Mouse (Mus musculus) heart, embryonic 12.5 days (tissue): ENCODE measurements around the gene Man2a1. TPM values are rescaled to one million over a fixed set of nuclear protein-coding genes. Genes with fewer than 3 reads are reported as not detected.

Experiments used
- ATAC-seq: fragments of 200-750 bp; cut with Nextera tagmentation; 2 replicates; pipeline ENCODE4 v1.8.0; 2017; ENCODE audit warnings: moderate TSS enrichment, moderate library complexity; ENCODE audit not compliant: insufficient number of reproducible peaks, low FRiP score
- H3K27ac ChIP-seq: fragments of 300-500 bp; sonication (generic); 2 replicates; pipeline ENCODE4 v1.5.1; 2016; ENCODE audit warnings: mild to moderate bottlenecking, moderate library complexity; ENCODE audit not compliant: poor library complexity, severe bottlenecking
- H3K27me3 ChIP-seq: fragments of 300-500 bp; sonication (generic); replicated peaks from 2 replicates; pipeline ENCODE4 v1.6.1; 2016; ENCODE audit warnings: mild to moderate bottlenecking, moderate library complexity
- H3K36me3 ChIP-seq: fragments of 300-500 bp; sonication (generic); 2 replicates; pipeline ENCODE4 v1.6.1; 2016; ENCODE audit warnings: mild to moderate bottlenecking, moderate library complexity
- H3K4me1 ChIP-seq: fragments of 300-500 bp; sonication (generic); replicated peaks from 2 replicates; pipeline ENCODE4 v1.6.1; 2016; ENCODE audit warnings: mild to moderate bottlenecking
- H3K4me2 ChIP-seq: fragments of 300-500 bp; sonication (generic); 2 replicates; pipeline ENCODE4 v1.6.1; 2016; ENCODE audit warnings: mild to moderate bottlenecking, moderate library complexity
- H3K4me3 ChIP-seq: fragments of 300-500 bp; sonication (generic); 2 replicates; pipeline ENCODE4 v1.5.1; 2016; ENCODE audit warnings: mild to moderate bottlenecking
- H3K9ac ChIP-seq: fragments of 300-500 bp; sonication (generic); 2 replicates; pipeline ENCODE4 v1.6.1; 2016; ENCODE audit warnings: mild to moderate bottlenecking, moderate library complexity
- H3K9me3 ChIP-seq: fragments of 300-500 bp; sonication (generic); replicated peaks from 2 replicates; pipeline ENCODE4 v1.6.1; 2016; ENCODE audit warnings: mild to moderate bottlenecking, moderate library complexity
- WGBS: fragments of 180-500 bp; shearing (Covaris S2); methylation state at CpG from one replicate; pipeline ENCODE4 v1.1.7; 2016; 5-methylcytosine and 5-hydroxymethylcytosine counted together
- polyA plus RNA-seq: library from polyadenylated mRNA; unstranded; fragments of >200 nt; fragmentation: Nextera tagmentation; extraction: Ambion mirVana; gene quantifications from 2 replicates; pipeline ENCODE4 v1.2.1, GENCODE M21; 2016

The Man2a1 gene
- polyA plus RNA-seq, 1 experiment from 2014 or later: 5.3 TPM

DNA sequence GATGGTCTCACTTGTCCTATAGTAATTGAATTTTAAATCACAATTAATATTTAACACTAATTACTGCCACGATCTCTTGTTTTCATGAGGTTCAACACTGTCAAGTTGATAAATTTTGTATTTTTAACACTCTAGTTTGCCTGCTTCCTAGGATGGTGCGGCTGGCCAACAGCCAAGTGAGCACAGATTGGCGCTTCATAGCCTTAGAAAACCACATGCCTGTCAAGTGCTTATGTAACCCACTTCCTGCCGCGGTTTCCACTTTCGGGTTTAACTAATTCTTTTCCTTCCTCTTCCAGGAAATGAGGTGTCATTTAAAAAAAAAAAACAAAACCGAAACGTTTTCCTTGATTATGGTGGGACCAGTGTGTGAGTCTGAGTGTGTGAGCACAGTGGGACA, 20.8 kb upstream of the Man2a1 start:
- WGBS: 54% methylated on average over 8 of the region's 8 CpGs

DNA sequence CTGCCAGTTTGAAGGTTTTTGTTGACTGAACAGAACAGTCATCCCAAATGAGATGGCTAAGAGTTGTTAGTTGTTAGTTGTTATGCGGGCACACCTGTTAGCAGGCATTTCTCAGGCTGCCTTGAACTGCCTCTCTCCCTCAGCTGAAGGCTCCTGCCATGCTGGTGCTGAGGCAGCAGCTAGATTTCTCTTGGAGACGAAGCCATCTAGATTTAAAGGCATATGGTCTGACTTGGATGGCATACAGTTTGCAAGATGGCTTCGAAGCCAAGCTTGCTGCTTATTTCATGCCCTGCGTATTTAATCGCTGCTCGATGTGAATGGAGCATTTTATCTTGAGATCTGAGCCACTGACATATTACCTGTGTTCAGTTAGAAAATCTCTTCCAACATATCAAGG, 19.4 kb upstream of the Man2a1 start:
- WGBS: 86% methylated on average over 6 of the region's 6 CpGs
- no peak overlapping the region for H3K27ac ChIP-seq
- H3K36me3 ChIP-seq: no peaks in the 10 kb centered on the region
- no peaks in the 10 kb centered on the region for H3K27me3 ChIP-seq
- no peak overlapping the region for H3K4me3 ChIP-seq
- no peak overlapping the region for H3K4me2 ChIP-seq
- H3K9ac ChIP-seq: no peak overlapping the region
- H3K9me3 ChIP-seq: no peaks in the 10 kb centered on the region
- no peak for ATAC-seq
- no peaks in the 10 kb centered on the region for H3K4me1 ChIP-seq

More for the DNA sequence above, 20.8 kb upstream of the Man2a1 start:
- H3K9ac ChIP-seq: no peak overlapping the region
- no peaks in the 10 kb centered on the region for H3K27me3 ChIP-seq
- H3K36me3 ChIP-seq: no peaks in the 10 kb centered on the region
- H3K9me3 ChIP-seq: no peaks in the 10 kb centered on the region
- no peak overlapping the region for H3K27ac ChIP-seq
- H3K4me2 ChIP-seq: no peak overlapping the region
- H3K4me3 ChIP-seq: no peak overlapping the region
- ATAC-seq: no peak
- no peaks in the 10 kb centered on the region for H3K4me1 ChIP-seq

DNA sequence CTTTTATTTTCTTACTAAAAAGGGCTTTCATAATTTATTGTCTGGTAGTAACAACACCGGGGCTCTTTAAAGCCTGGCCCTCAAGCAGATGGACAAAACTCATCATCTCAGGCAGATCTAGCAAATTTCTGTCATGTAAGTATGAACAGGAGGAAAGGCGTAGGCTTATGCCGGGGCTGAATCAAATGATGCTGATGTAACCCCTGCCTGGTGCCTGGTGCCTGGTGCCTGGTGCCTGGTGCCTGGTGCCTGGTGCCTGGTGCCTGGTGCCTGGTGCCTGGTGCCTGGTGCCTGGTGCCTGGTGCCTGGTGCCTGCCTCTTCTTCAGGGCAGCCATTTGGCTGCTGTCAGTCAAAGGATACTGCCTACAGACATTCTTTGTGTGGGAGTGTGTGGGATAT, 18.6 kb upstream of the Man2a1 start:
- no peak overlapping the region for H3K4me3 ChIP-seq
- H3K27me3 ChIP-seq: no peaks in the 10 kb centered on the region
- no peaks in the 10 kb centered on the region for H3K36me3 ChIP-seq
- no peaks in the 10 kb centered on the region for H3K9me3 ChIP-seq
- WGBS: 77% methylated on average over 3 of the region's 3 CpGs
- H3K4me2 ChIP-seq: no peak overlapping the region
- no peak for ATAC-seq
- H3K4me1 ChIP-seq: no peaks in the 10 kb centered on the region
- H3K27ac ChIP-seq: no peak overlapping the region
- no peak overlapping the region for H3K9ac ChIP-seq

DNA sequence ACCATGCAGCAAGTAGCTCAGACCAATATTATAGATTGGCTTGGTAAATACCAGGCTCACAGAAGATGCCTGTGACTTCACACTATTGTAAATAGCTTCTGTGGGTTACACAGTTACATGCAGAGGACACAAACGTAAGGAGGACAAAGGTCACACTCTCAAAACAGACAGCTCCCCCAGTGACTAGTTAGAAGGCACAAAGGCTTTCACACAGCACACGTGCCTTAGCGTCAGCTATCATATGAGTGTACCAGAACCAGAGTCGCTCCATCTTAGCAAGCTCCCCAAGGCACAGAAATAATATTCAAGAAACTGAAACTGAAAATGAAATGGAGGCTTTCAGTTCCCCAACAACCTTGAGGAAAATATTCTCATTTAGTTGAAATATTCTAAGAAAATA, 10.1 kb upstream of the Man2a1 start:
- H3K27ac ChIP-seq: no peak overlapping the region
- H3K4me2 ChIP-seq: no peak overlapping the region
- H3K36me3 ChIP-seq: no peaks in the 10 kb centered on the region
- no peaks in the 10 kb centered on the region for H3K27me3 ChIP-seq
- H3K9me3 ChIP-seq: no peaks in the 10 kb centered on the region
- 65% methylated on average over 4 of the region's 4 CpGs for WGBS
- H3K4me3 ChIP-seq: no peak overlapping the region
- H3K4me1 ChIP-seq: no peaks in the 10 kb centered on the region
- ATAC-seq: no peak
- no peak overlapping the region for H3K9ac ChIP-seq

DNA sequence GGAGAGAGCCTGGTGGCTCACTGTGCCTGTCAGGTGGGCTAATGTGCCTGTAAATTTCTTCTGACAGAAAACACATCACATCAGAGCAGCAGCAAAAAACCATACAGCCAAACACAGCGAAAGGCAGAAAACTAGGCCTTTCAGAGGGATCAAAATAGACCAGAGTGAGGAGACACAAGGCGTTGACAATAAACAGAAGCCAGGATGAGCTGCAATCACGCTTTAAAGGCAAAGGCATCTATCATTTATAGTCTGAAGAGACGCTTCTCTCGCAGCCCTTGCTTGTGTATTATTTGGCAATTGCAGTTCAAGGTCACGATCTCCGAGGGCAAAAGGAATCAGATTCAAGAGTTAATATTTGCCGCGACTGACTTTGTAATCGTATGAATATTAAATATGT, 9.2 kb upstream of the Man2a1 start:
- Histone ChIP-seq H3K27ac (no peak overlapping the region), H3K4me1 (no peaks in the 10 kb centered on the region), H3K27me3 (no peaks in the 10 kb centered on the region), H3K4me2 (no peak overlapping the region), H3K4me3 (no peak overlapping the region), H3K9ac (no peak overlapping the region), H3K36me3 (no peaks in the 10 kb centered on the region), H3K9me3 (no peaks in the 10 kb centered on the region)
- 69% methylated on average over 10 of the region's 10 CpGs for WGBS
- ATAC-seq: no peak

DNA sequence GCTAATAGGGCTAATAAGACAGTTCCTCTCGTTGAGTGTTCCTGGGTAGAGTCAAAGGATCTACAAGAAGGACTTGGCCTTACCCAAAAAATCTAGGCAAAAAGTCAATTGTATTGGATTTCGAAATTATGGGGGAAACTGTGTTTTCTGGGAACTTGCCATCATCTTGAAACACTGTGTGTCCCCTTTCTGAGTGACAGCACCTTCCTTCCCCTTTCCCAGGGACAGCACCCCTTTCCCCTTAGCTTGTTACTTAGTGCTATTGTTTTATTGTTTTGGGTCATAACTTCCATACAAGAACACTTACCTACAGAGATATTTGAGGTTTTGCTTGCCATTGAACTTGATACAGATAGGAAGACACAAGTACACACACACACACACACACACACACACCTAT, 8.2 kb upstream of the Man2a1 start:
- Histone ChIP-seq H3K4me3 (no peak overlapping the region), H3K36me3 (no peaks in the 10 kb centered on the region), H3K4me1 (no peaks in the 10 kb centered on the region), H3K4me2 (no peak overlapping the region), H3K27ac (no peak overlapping the region), H3K9me3 (no peaks in the 10 kb centered on the region), H3K9ac (no peak overlapping the region), H3K27me3 (no peaks in the 10 kb centered on the region)
- no peak for ATAC-seq
- WGBS: 84% methylated on average over 2 of the region's 2 CpGs

DNA sequence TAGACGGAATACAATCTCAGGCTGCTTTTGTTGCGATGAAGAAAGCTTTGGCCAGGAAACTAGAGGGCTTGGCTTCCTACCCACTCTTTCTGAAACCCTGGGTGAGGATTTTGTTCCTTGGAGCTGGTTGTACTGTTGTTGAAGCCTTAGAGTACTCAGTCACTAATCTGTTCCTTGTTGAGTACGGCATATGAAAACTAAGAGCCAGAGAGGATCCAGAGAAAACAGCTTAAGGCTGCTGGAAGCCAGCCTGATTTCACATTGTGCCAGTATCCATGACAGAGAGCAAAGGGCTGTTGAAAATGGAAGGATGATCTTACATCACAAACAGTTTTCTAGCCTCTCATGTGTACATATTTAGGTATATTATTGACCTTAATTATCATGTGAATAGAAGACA, 7.7 kb upstream of the Man2a1 start:
- WGBS: 78% methylated on average over 3 of the region's 3 CpGs
- Histone ChIP-seq H3K9me3 (no peaks in the 10 kb centered on the region), H3K4me2 (no peak overlapping the region), H3K4me1 (no peaks in the 10 kb centered on the region), H3K4me3 (no peak overlapping the region), H3K27ac (no peak overlapping the region), H3K36me3 (no peaks in the 10 kb centered on the region), H3K9ac (no peak overlapping the region), H3K27me3 (no peaks in the 10 kb centered on the region)
- no peak for ATAC-seq

DNA sequence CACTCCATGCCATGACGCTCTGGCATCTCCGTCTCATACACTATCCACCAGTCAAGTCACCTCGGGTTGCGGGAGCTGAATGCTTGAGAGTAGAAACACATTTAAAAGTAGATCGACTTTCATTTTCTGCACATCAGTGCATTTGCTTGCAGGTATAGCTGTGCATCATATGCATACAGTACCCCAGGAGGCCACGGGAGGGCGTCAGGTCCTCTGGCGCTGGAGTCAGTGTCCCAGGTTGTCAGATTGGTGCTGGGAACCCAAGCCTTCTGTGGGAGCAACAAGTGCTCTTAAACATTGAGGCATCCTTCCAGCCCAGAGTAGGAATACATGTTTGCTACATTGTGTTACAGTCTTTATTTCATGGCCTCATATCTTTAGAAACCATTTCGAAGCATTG, 2.8 kb upstream of the Man2a1 start:
- H3K4me3 ChIP-seq: no peak overlapping the region
- no peak overlapping the region for H3K9ac ChIP-seq
- H3K9me3 ChIP-seq: no peaks in the 10 kb centered on the region
- peaks cover 10% of the 10 kb centered on the region for H3K4me1 ChIP-seq
- H3K4me2 ChIP-seq: no peak overlapping the region
- H3K27me3 ChIP-seq: 0 out of 2 replicates have a peak, but pooled peaks cover under 1% of the 10 kb centered on the region
- no peak for ATAC-seq
- no peak overlapping the region for H3K27ac ChIP-seq
- WGBS: 80% methylated on average over 9 of the region's 9 CpGs
- no peaks in the 10 kb centered on the region for H3K36me3 ChIP-seq

DNA sequence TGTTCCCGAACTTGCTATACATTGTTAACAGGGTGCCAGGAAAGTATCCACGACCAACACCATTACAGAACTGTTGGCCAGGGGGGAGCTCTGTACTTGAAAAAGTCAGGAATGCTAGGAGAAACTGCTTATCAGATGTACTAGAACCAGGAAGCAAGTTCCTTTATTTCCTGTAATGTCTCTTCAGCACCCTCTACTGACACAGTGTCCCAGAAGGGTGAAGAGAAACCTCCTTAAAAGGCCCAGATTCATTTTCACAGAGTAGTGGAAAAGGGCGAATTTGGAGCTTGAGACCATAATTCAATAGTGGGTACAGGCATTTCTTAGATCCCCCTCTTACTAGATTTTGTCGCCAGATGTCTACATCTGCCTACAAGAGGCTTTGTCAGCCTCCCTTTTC, 620 bp upstream of the Man2a1 start:
- 0 out of 2 replicates have a peak, but pooled peaks cover 6% of the 10 kb centered on the region for H3K27me3 ChIP-seq
- no peaks in the 10 kb centered on the region for H3K36me3 ChIP-seq
- H3K9me3 ChIP-seq: no peaks in the 10 kb centered on the region
- peak overlapping the region; percentile 90 for H3K4me3 ChIP-seq
- no peak for ATAC-seq
- H3K4me1 ChIP-seq: peaks cover 21% of the 10 kb centered on the region
- peak overlapping the region; percentile 88; the same call in 1 of the 2 replicates for H3K9ac ChIP-seq
- H3K4me2 ChIP-seq: peak overlapping the region; percentile 95
- peak overlapping the region; percentile 58; the same call in 1 of the 2 replicates for H3K27ac ChIP-seq
- WGBS: 25% methylated on average over 4 of the region's 4 CpGs

DNA sequence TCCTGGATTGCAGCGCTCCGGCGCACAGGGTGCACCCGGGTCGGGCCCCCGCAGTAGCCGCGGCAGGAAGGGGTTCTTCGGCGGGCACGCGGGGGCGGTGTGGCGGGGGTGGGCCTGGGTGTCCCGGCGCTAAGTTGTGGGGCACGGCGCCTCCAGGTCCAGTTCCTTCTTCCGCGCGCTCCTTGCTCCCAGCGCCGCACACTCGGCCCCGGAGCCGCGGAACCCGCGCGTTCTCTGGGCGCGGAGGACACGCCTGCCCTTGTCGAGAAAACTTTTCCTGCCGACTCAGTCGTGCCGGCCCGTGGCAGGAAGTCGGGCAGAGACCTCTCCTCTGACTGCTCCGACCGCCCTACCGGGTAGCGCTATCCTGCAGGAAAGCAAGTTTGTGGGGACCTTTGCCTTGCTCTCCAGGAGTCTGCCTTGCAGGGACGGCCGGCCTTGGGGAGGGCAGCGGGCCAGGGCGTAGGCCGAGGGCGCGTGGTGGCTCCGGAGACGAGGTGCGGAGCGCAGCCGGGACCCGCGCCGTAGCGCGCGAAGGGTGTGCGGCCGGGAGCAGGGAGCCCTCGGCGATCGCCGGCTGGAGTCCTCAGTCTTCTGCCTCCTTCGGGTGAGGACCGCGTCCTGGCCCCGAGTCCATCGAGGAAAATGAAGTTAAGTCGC, 685 bp downstream of the Man2a1 start:
- H3K9me3 ChIP-seq: no peaks in the 10 kb centered on the region
- peak; percentile 59 for ATAC-seq
- under 1% methylated on average over 73 of the region's 73 CpGs for WGBS

DNA sequence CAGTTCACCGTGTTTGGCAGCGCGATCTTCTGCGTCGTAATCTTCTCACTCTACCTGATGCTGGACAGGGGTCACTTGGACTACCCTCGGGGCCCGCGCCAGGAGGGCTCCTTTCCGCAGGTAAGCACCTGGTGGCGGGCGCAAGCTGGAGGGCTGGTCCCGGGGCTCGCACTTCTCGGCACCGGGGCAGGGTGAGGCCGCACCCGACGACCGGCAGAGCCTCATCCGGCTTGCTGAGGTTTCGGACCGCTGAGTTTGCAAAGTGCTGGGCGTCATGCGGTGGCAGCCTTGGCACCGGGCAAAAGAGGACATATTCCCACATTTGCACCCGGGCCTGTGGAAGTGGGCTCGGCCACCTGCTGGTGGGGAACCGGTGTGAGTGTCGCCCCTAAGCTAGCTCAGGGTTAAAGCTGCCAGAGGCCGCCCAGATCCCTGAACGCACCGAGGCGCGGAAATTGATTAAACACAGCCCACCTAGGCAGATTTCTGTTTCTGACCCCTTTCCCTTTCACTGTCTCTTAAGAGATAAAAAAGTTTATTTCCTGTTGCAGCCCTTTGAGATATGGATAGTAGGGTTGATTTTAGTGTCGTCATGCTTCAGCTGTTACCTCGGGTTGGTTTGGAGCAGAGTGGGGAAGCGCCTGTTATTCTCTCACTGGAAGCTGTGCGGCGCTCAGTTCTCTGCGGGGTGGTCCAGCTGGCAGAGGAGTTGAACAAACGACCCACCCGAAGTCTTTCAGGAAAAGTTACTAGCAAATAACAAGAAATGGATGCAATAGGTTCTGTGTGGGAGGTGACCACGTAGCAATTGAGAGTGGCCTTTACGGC, 1.4 kb downstream of the Man2a1 start:
- H3K27me3 ChIP-seq: 0 out of 2 replicates have a peak, but pooled peaks cover 6% of the 10 kb centered on the region
- peak overlapping the region; percentile 89; the same call in 1 of the 2 replicates for H3K27ac ChIP-seq
- peak overlapping the region; percentile 95 for H3K4me2 ChIP-seq
- WGBS: 1% methylated on average over 44 of the region's 44 CpGs
- no peaks in the 10 kb centered on the region for H3K36me3 ChIP-seq
- peak overlapping the region; percentile 90 for H3K4me3 ChIP-seq
- H3K9ac ChIP-seq: peak overlapping the region; percentile 88
- no peaks in the 10 kb centered on the region for H3K9me3 ChIP-seq
- ATAC-seq: 0 out of 2 replicates have a peak, but pooled peaks have one; percentile 22
- peaks cover 21% of the 10 kb centered on the region for H3K4me1 ChIP-seq

More for the DNA sequence above, 685 bp downstream of the Man2a1 start:
- H3K27ac ChIP-seq: peak overlapping the region; percentile 89
- H3K27me3 ChIP-seq: 0 out of 2 replicates have a peak, but pooled peaks cover 6% of the 10 kb centered on the region
- H3K36me3 ChIP-seq: no peaks in the 10 kb centered on the region
- H3K4me3 ChIP-seq: peak overlapping the region; percentile 90
- H3K4me2 ChIP-seq: peak overlapping the region; percentile 95
- H3K4me1 ChIP-seq: peaks cover 21% of the 10 kb centered on the region
- peak overlapping the region; percentile 88 for H3K9ac ChIP-seq
